Mouse (Mus musculus) kidney, postnatal 4 days (tissue): ENCODE measurements at regions not wholly inside any gene's neighbourhood (a gene's known extent, or its start where the extent isn't known, plus 50 kb on each side); places are given as distances from the start of the nearest gene placed in this dataset.

ENCODE experiments used
- DNase-seq, 2 experiments: peaks; one replicate each; pipeline ENCODE4 v3.0.0; 2021; ENCODE audit warnings: mixed read lengths in 2 of 2

DNA sequence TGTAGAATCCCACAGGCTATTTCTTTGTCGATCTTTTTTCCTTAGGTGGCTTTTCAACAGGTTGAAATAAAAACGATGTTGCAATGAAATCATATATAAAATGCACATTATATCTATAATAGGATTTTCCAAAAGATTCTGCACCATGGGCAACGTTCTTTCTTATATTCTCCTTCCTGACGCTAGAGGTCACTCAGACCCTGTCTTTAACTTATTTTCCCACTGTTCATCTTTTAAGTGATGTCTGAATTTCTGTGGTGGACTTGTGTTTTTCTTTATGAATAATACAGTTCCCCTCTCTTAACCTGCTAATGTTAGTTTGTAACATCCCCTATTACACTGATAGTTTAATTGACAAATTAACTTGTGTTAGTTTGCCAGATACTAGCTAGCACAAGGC, 86.5 kb upstream of the Got2 start:
- no peak for DNase-seq

DNA sequence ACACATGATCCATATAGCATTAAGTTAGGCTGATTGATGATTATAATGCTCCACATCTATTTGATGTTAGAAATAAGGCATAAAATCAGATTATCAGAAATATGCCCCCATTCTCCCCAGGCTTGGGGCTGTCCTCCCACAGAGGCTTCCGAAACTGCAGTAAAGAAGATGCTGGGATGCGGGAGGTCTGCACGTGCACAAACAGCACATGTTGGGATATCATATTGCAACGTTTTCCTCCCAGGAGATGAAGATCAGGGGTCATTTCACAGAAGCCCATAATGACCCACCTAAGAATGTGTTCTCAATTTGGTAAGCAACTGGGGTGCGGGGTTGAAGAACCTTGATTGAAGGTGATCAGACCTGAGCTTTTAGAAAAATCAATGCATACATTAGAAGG, 85.9 kb upstream of the Got2 start:
- no peak for DNase-seq

DNA sequence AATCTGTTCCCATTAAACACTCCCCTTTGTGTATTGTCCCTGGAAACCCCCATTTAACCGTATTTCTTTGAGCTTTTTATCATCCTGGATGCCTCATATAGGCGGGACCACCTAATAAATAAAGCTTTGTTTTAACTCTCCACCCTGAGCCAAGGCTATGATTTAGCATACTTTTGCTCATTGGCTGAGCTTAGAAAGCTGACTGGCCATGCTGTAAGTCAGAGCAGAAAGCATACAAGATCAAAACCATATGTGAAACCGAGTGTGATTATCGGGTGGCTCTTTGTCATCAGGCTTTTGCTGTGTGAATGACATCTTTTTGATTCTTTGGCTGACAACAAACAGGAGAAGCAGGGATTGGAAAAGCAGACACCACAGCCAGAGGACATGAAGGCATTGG, 85.2 kb upstream of the Got2 start:
- DNase-seq = no peak

DNA sequence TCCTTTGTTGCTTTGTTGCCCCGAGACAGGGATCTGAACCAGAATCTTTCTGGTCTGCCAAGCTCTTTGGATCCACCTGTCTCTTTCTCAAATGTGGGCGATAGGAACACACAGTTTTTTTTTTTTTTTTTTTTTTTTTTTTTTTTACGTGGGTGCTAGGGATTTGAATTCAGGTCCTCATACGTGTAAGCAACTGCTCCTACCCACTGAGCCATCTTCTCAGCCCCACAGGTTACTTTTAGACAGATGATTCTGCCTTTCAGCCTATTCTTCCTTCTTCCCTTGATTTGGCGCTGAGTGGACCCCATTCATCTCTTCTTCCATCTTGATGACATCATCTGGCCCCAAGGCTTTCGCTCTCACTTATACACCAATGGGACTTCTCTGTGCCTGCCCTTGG, 80.5 kb upstream of the Got2 start:
- DNase-seq = no peak

DNA sequence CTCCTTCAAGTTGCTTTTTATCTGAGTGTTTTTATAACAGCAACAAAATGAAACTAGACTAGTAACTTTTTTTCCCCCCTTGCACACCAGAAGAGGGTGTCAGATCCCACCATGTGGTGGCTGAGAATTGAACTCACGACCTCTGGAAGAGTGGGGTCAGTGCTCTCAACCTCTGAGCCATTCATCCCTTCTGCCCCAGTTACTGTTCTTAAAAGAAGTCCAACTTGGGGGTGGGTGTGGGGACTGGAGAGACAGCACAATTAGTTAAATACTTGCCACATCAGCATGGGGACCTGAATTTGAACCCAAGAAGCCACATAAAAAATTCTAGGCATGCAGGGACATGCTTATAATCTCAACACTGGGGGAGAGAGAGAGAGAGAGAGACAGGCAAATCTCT, 78.1 kb upstream of the Got2 start:
- DNase-seq = peak in 1 of 2 experiments; percentile 3

DNA sequence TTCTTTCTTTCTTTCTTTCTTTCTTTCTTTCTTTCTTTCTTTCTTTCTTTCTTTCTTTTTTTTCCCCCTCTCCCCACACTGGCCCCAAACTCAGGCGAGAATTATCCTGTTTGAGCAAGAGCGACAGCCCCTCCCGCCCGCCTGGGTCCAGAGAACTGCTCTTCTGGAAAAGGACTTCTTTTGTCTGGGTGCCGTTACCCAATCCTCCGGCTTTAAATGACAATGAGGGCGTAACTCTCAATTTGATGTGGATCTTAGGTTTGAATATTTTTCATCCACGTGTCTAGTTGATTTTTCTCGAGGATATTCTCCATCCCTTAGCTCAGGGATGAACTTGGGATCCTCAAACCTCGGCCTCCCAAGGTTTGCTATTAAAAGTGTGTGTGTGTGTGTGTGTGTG, 63.9 kb upstream of the Got2 start:
- DNase-seq = peak in 1 of 2 experiments; percentile 15

DNA sequence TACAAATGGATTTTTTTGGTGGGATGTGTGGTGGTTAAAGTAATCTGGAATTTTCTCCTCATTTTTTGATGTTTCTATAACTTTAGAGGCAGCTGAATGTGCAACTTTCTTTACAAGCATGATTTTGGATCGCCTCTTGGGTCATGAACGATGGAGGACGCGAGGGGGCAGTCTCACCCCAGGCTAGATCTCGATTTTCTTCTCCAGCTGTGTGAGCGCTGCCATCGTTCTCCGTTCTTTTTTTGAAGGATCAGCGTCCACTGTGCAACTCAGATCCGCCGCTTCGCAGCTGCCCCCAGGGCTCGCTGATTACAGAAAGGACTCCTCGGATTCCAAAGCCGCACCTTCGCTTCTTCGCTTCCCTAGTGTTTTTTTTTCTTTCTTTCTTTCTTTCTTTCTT, 63.4 kb upstream of the Got2 start:
- DNase-seq = peak; percentile 84 to 87
